Mouse (Mus musculus): ENCODE measurements around the gene Slc39a1.

The Slc39a1 gene

DNA sequence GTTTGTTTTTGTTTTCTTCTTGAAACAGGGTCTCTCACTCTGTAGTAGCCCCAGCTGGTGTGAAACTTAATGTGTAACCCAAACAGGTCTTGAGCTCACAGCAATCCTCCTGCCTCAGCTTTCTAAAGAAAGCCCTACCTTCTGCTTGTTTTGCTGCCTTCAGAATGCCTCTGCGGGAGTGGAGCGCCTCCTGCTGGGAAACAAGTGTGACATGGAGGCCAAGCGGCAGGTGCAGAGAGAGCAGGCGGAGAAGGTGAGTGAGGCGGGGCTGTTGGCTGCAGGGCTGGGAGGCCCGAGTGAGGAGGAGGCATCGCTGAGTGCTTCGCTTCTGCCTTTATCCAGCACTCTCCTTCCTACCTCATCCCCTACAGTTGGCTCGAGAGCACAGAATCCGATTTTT lies 23.6 kb upstream of the Slc39a1 start:
- Histone ChIP-seq H3K4me3 (replicated peaks; ENCODE audit: low read length) (no peak overlapping the region), H3K27me3 (ENCODE audit: insufficient read depth, low read length) (peaks cover 3% of the 10 kb centered on the region; the same call in 1 of the 2 replicates), H3K36me3 (ENCODE audit: insufficient read depth, low read length) (no peaks in the 10 kb centered on the region), H3K9me3 (ENCODE audit: low read length) (no peaks in the 10 kb centered on the region), H3K4me1 (replicated peaks; ENCODE audit: low read depth, low read length) (peaks cover 60% of the 10 kb centered on the region)
- TF ChIP-seq NANOG (IDR thresholded peaks at IDR 0.05; ENCODE audit: borderline replicate concordance, low read length) = no peak
- no peak for TF ChIP-seq POU5F1 (IDR thresholded peaks at IDR 0.05; ENCODE audit: borderline replicate concordance, low read length)
- peak; percentile 48 for TF ChIP-seq CTCF (conservative IDR thresholded peaks at IDR 0.05; ENCODE audit: low read length)

DNA sequence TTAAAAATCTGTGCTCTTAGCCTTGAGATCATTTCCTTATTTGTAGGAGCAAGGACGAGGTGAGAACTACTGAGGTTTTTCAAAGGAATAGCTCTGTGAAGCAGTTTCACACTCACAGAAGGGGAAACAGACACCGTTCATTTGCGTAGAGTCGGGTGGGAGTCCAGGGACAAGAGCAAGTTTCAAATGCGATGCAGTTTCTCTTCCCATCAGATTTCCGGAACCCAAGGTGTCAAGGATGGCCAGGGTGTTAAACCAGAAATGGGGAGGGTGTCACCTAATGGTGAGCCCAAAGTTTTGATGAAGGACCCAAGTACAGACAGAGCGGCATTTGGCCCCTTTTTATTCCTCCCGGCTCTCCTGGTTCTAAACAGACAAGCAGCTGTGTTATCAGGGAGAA lies 16.9 kb upstream of the Slc39a1 start:
- Histone ChIP-seq H3K9me3 (ENCODE audit: low read length) (no peaks in the 10 kb centered on the region), H3K36me3 (ENCODE audit: insufficient read depth, low read length) (peaks cover 25% of the 10 kb centered on the region), H3K4me3 (replicated peaks; ENCODE audit: low read length) (peak overlapping the region; percentile 91), H3K4me1 (replicated peaks; ENCODE audit: low read depth, low read length) (peaks cover 26% of the 10 kb centered on the region), H3K27me3 (ENCODE audit: insufficient read depth, low read length) (no peaks in the 10 kb centered on the region)
- TF ChIP-seq NANOG (IDR thresholded peaks at IDR 0.05; ENCODE audit: borderline replicate concordance, low read length) = no peak
- TF ChIP-seq CTCF (conservative IDR thresholded peaks at IDR 0.05; ENCODE audit: low read length) = no peak
- no peak for TF ChIP-seq POU5F1 (IDR thresholded peaks at IDR 0.05; ENCODE audit: borderline replicate concordance, low read length)

DNA sequence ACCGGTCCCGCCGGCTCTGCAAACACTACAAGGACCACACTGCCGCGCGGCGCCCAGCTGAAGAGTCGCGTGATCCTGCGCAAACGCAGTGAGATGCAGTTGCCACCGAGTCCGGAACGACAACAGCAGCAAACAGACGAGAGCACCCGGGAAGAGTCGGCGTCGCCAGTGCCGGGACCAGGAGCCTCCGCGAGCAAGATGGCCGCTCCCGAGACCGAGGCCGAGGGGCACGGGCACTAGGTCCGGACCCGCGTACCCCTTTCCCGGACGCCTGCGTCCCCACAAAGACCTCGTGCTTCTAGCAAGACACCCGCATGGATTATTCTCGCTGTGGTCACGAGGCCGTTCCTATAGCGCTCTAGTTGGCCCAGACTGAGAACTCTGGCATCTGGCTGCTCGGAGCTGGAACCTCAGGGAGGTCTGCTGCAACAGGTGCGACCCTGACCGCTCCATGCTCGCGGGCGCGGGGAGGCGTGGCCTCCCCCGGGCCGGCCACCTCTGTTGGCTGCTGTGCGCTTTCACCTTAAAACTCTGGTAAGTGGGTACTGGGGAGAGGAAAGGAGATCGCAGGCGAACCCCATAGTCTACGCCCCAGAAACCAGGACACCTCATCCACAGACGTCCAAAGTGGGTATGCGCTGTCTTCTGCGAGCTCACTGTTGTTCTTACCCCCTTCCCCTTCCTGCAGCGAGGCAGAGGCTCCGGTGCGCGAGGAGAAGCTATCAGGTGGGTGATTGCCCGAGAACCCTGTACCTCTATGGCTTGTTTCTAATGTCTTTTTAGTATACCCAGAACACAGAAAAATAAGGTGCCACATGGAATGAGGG lies 16.3 kb upstream of the Slc39a1 start, which contains the start of gene Jtb:
Gene Jtb (plus strand): TSS at position 91 of the 827 bp plus-strand sequence.
- H3K27me3 ChIP-seq (ENCODE audit: insufficient read depth, low read length) = no peaks in the 10 kb centered on the region
- TF ChIP-seq CTCF (conservative IDR thresholded peaks at IDR 0.05; ENCODE audit: low read length) (no peak), POU5F1 (IDR thresholded peaks at IDR 0.05; ENCODE audit: borderline replicate concordance, low read length) (no peak), NANOG (IDR thresholded peaks at IDR 0.05; ENCODE audit: borderline replicate concordance, low read length) (no peak)
- peaks cover 30% of the 10 kb centered on the region for H3K36me3 ChIP-seq (ENCODE audit: insufficient read depth, low read length)
- H3K4me1 ChIP-seq (replicated peaks; ENCODE audit: low read depth, low read length) = peaks cover 22% of the 10 kb centered on the region
- peak within 1 kb of the TSS; percentile 91 for H3K4me3 ChIP-seq (replicated peaks; ENCODE audit: low read length)
- no peaks in the 10 kb centered on the region for H3K9me3 ChIP-seq (ENCODE audit: low read length)

DNA sequence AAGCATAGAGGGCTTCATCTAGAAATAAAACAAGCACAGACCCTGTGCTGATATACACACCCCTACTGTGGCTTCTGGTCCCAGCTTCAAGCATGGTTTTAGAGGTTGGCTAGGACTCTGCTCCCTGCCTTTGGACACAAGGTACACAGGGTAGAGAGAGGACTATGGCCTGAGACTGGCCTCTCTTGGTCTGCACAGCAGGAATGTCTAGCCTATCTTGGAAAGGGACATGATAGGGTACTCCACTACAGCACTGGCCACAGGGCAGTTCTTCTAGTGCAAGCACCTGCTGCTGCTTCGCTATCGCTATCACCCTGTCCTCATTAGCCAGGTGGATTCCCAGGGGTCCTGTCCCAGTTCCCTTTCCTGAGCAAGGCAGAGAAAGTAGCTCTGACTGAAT lies 6.7 kb upstream of the Slc39a1 start:
- Histone ChIP-seq H3K27me3 (ENCODE audit: insufficient read depth, low read length) (peaks cover 12% of the 10 kb centered on the region), H3K36me3 (ENCODE audit: insufficient read depth, low read length) (peaks cover 4% of the 10 kb centered on the region), H3K4me3 (replicated peaks; ENCODE audit: low read length) (no peak overlapping the region), H3K9me3 (ENCODE audit: low read length) (no peaks in the 10 kb centered on the region), H3K4me1 (replicated peaks; ENCODE audit: low read depth, low read length) (peaks cover 34% of the 10 kb centered on the region)
- TF ChIP-seq POU5F1 (IDR thresholded peaks at IDR 0.05; ENCODE audit: borderline replicate concordance, low read length) = no peak
- no peak for TF ChIP-seq CTCF (conservative IDR thresholded peaks at IDR 0.05; ENCODE audit: low read length)
- no peak for TF ChIP-seq NANOG (IDR thresholded peaks at IDR 0.05; ENCODE audit: borderline replicate concordance, low read length)

DNA sequence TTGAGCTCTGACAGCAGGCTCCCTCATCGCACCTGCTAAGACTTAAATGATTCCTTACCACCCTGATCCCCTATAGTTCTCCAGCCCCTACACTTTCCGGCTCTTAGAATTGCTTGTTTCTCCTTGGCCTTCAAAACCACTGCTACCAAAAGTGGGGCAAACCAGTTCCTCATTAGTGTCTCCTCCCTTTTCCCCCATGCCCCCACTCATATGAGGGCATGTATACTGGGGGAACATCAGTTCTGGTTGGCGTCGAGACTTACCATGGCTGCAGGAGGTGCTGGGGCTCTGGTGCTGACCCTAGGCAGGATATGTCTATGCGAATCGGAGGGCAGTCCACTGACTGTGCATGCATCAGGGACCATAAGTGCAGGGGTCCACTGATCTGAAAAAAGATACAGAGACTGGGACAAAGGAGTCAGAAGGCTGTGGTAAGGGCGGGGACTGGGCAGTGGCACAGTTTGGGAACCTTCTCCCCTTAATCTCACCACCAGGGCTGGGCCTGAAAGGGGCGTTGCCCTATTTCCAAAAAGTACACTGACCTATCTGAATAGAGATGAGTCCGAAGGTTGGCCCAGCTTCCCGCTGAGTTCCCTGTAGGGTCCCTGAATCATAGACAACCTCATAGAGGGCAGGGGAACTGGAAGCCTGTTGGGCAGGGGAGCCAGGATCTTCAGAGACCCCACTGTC lies 6.2 kb upstream of the Slc39a1 start:
- H3K4me1 ChIP-seq (replicated peaks; ENCODE audit: low read depth, low read length) = peaks cover 40% of the 10 kb centered on the region
- no peak for TF ChIP-seq CTCF (conservative IDR thresholded peaks at IDR 0.05; ENCODE audit: low read length)
- no peak for TF ChIP-seq POU5F1 (IDR thresholded peaks at IDR 0.05; ENCODE audit: borderline replicate concordance, low read length)
- TF ChIP-seq NANOG (IDR thresholded peaks at IDR 0.05; ENCODE audit: borderline replicate concordance, low read length) = no peak
- H3K36me3 ChIP-seq (ENCODE audit: insufficient read depth, low read length) = no peaks in the 10 kb centered on the region
- H3K9me3 ChIP-seq (ENCODE audit: low read length) = no peaks in the 10 kb centered on the region
- no peak overlapping the region for H3K4me3 ChIP-seq (replicated peaks; ENCODE audit: low read length)
- peaks cover 12% of the 10 kb centered on the region for H3K27me3 ChIP-seq (ENCODE audit: insufficient read depth, low read length)

- TF ChIP-seq POU5F1 (IDR thresholded peaks at IDR 0.05; ENCODE audit: borderline replicate concordance, low read length) = no peak
- TF ChIP-seq CTCF (conservative IDR thresholded peaks at IDR 0.05; ENCODE audit: low read length) = no peak
- no peak for TF ChIP-seq NANOG (IDR thresholded peaks at IDR 0.05; ENCODE audit: borderline replicate concordance, low read length)
These were observed 4.8 kb upstream of the Slc39a1 start, which contains the start of gene Creb3l4 for GRCm38 (mm10) chr3:90242984-90243775. TSS of gene Creb3l4 (minus strand) at chr3:90243512.

GRCm38 (mm10) chr3:90245406-90245805 lies 2.6 kb upstream of the Slc39a1 start:
- peaks cover 12% of the 10 kb centered on the region for H3K27me3 ChIP-seq (ENCODE audit: insufficient read depth, low read length)
- H3K4me1 ChIP-seq (replicated peaks; ENCODE audit: low read depth, low read length) = peaks cover 58% of the 10 kb centered on the region
- no peak for TF ChIP-seq CTCF (conservative IDR thresholded peaks at IDR 0.05; ENCODE audit: low read length)
- TF ChIP-seq POU5F1 (IDR thresholded peaks at IDR 0.05; ENCODE audit: borderline replicate concordance, low read length) = no peak
- TF ChIP-seq NANOG (IDR thresholded peaks at IDR 0.05; ENCODE audit: borderline replicate concordance, low read length) = no peak
- no peaks in the 10 kb centered on the region for H3K9me3 ChIP-seq (ENCODE audit: low read length)
- H3K36me3 ChIP-seq (ENCODE audit: insufficient read depth, low read length) = peaks cover 11% of the 10 kb centered on the region
- no peak overlapping the region for H3K4me3 ChIP-seq (replicated peaks; ENCODE audit: low read length)

More at GRCm38 (mm10) chr3:90242984-90243775, 4.8 kb upstream of the Slc39a1 start, which contains the start of gene Creb3l4:
- Histone ChIP-seq H3K9me3 (ENCODE audit: low read length) (no peaks in the 10 kb centered on the region), H3K36me3 (ENCODE audit: insufficient read depth, low read length) (no peaks in the 10 kb centered on the region), H3K27me3 (ENCODE audit: insufficient read depth, low read length) (peaks cover 12% of the 10 kb centered on the region), H3K4me1 (replicated peaks; ENCODE audit: low read depth, low read length) (peaks cover 44% of the 10 kb centered on the region), H3K4me3 (replicated peaks; ENCODE audit: low read length) (peak within 1 kb of the TSS; percentile 73)

GRCm38 (mm10) chr3:90247630-90247959 lies 377 bp upstream of the Slc39a1 start:
- Histone ChIP-seq H3K4me3 (replicated peaks; ENCODE audit: low read length) (peak overlapping the region; percentile 68), H3K4me1 (replicated peaks; ENCODE audit: low read depth, low read length) (peaks cover 47% of the 10 kb centered on the region), H3K36me3 (ENCODE audit: insufficient read depth, low read length) (peaks cover 32% of the 10 kb centered on the region), H3K27me3 (ENCODE audit: insufficient read depth, low read length) (no peaks in the 10 kb centered on the region), H3K9me3 (ENCODE audit: low read length) (no peaks in the 10 kb centered on the region)
- no peak for TF ChIP-seq NANOG (IDR thresholded peaks at IDR 0.05; ENCODE audit: borderline replicate concordance, low read length)
- TF ChIP-seq POU5F1 (IDR thresholded peaks at IDR 0.05; ENCODE audit: borderline replicate concordance, low read length) = no peak
- TF ChIP-seq CTCF (conservative IDR thresholded peaks at IDR 0.05; ENCODE audit: low read length) = no peak

Measured in E14TG2a.4 (cell line).